ENCODE assay signal across 9 mouse cellular contexts in genomic region chr7:27378431-27378830, GRCm38 (mm10). TPM values are rescaled to one million over a fixed set of nuclear protein-coding genes. Genes with fewer than 3 reads are reported as not detected.
A peak's percentile ranks its signal among the peaks of the same experiment; 100 is the strongest.
DNase-seq lines count a peak whose midpoint lies in the region; ATAC-seq and TF ChIP-seq lines count a peak whose summit lies in the region.
"Had no signal": no experiment of that assay in that cellular context is flagged by ENCODE, and none has a peak within 500 bp of the region (broad histone marks: within the 10 kb centered on the region; RNA-seq: fewer than 3 reads in every experiment).

No protein-coding gene starts in this region.

- 20% methylated on average over 4 of the region's 4 CpGs for WGBS in heart, postnatal 0 days
- WGBS in limb, embryonic 14.5 days, result 17% methylated on average over 4 of the region's 4 CpGs
- 22% methylated on average over 4 of the region's 4 CpGs for WGBS in thymus, adult 2 months

- no peaks in the 10 kb centered on the region for H3K9me3 ChIP-seq in heart, postnatal 0 days (replicated peaks; ENCODE audit: control insufficient read depth, low read length)
- no peaks in the 10 kb centered on the region for H3K9me3 ChIP-seq in limb, embryonic 14.5 days (ENCODE audit: control insufficient read depth, low read length)

- H3K27ac ChIP-seq in heart, postnatal 0 days (ENCODE audit: low read depth), result no peak overlapping the region
- H3K27ac ChIP-seq in limb, embryonic 14.5 days (replicated peaks; ENCODE audit: low read depth, low read length), result no peak overlapping the region
- H3K27ac ChIP-seq in thymus, adult 2 months (ENCODE audit: control insufficient read depth, insufficient read depth, low read length), result no peak overlapping the region

- TF ChIP-seq POLR2A in limb, embryonic 14.5 days (IDR thresholded peaks at IDR 0.05; ENCODE audit: borderline replicate concordance, extremely low read depth, insufficient read depth, insufficient read length), result no peak
- no peak for TF ChIP-seq POLR2A in thymus, adult 2 months (IDR thresholded peaks at IDR 0.05; ENCODE audit: control insufficient read depth, extremely low read depth, insufficient read depth, low read length, poor library complexity)

- no peak overlapping the region for H3K4me3 ChIP-seq in heart, postnatal 0 days (ENCODE audit: low read depth, low read length)
- H3K4me3 ChIP-seq in limb, embryonic 14.5 days (replicated peaks; ENCODE audit: low read length), result no peak overlapping the region
- no peak overlapping the region for H3K4me3 ChIP-seq in thymus, adult 2 months (ENCODE audit: control insufficient read depth, insufficient read depth, low read length)

- H3K36me3 ChIP-seq in heart, postnatal 0 days (replicated peaks; ENCODE audit: control insufficient read depth, insufficient read depth, low read length), result no peaks in the 10 kb centered on the region
- H3K36me3 ChIP-seq in limb, embryonic 14.5 days (ENCODE audit: control insufficient read depth, insufficient read depth, low read length), result no peaks in the 10 kb centered on the region
- no peaks in the 10 kb centered on the region for H3K36me3 ChIP-seq in thymus, adult 2 months (ENCODE audit: control insufficient read depth, insufficient read depth, low read length)

- no peak for ATAC-seq in heart, postnatal 0 days (ENCODE audit: insufficient read depth, low read depth)
- no peak for ATAC-seq in limb, embryonic 14.5 days (ENCODE audit: low FRiP score, low read depth)
- no peak; the same call in 1 of the 2 replicates for ATAC-seq in megakaryocyte, adult 5-6 weeks (ENCODE audit: poor library complexity, severe bottlenecking)

- H3K4me1 ChIP-seq in heart, postnatal 0 days (ENCODE audit: control insufficient read depth, insufficient read depth), result no peaks in the 10 kb centered on the region
- no peaks in the 10 kb centered on the region for H3K4me1 ChIP-seq in limb, embryonic 14.5 days (ENCODE audit: control insufficient read depth, insufficient read depth, low read length)
- H3K4me1 ChIP-seq in thymus, adult 2 months (replicated peaks; ENCODE audit: control insufficient read depth, insufficient read depth, low read length), result no peaks in the 10 kb centered on the region

- peak; percentile 33; the same call in 1 of the 2 replicates for TF ChIP-seq CTCF in heart, postnatal 0 days (IDR thresholded peaks at IDR 0.05; ENCODE audit: low read depth)
- no peak for TF ChIP-seq CTCF in thymus, adult 2 months (IDR thresholded peaks at IDR 0.05; ENCODE audit: borderline replicate concordance, control insufficient read depth, extremely low read depth, insufficient read depth, low read length, poor library complexity)

- peaks cover 37% of the 10 kb centered on the region for H3K27me3 ChIP-seq in heart, postnatal 0 days (ENCODE audit: control insufficient read depth, insufficient read depth, low read length)
- H3K27me3 ChIP-seq in limb, embryonic 14.5 days (ENCODE audit: control insufficient read depth, insufficient read depth, low read length), result peaks cover 44% of the 10 kb centered on the region
- peaks cover 5% of the 10 kb centered on the region for H3K27me3 ChIP-seq in thymus, adult 2 months (ENCODE audit: control insufficient read depth, insufficient read depth, low read length)

- H3K9ac ChIP-seq in heart, postnatal 0 days (replicated peaks; ENCODE audit: low read depth, low read length), result no peak overlapping the region
- H3K9ac ChIP-seq in limb, embryonic 14.5 days (ENCODE audit: low read depth, low read length, severe bottlenecking), result no peak overlapping the region

- no peak for TF ChIP-seq EP300 in heart, postnatal 0 days (IDR thresholded peaks at IDR 0.05; ENCODE audit: low read depth)

- no peak overlapping the region for H3K4me2 ChIP-seq in heart, postnatal 0 days (ENCODE audit: low read depth, low read length)
- no peak overlapping the region for H3K4me2 ChIP-seq in limb, embryonic 14.5 days (replicated peaks; ENCODE audit: low read depth, low read length, severe bottlenecking)

- no peak for DNase-seq in heart, postnatal 0 days (ENCODE audit: low spot score)
- DNase-seq in heart, postnatal 4 days, result no peak
- DNase-seq in 416B (ENCODE audit: low read depth) (peak; percentile 64), R1 (ENCODE audit: low read depth, low spot score) (peak; percentile 88)
- peak; percentile 45 for DNase-seq in limb, embryonic 14.5 days (ENCODE audit: low spot score)
- no peak for DNase-seq in thymus, adult 2 months
- DNase-seq in urinary bladder, postnatal 25 days (ENCODE audit: low spot score), result no peak

RNA-seq across cellular contexts. Expression of gene Gm20479, which starts 21.2 kb away (rescaled TPM):
- 2.0 TPM in 1 of 2 replicates, not detected in the other for total RNA-seq in heart, postnatal 0 days (2014; rRNA removed; ENCODE audit: low replicate concordance)
- polyA plus RNA-seq in heart, postnatal 0 days (2015; fragmentation: Nextera tagmentation; extraction: Ambion mirVana), result 0.46 TPM in 1 of 2 replicates, not detected in the other
- total RNA-seq in heart, postnatal 4 days (2021), result 1 to 10 TPM in 1 of 2 experiments, not detected in 1; 3.7 TPM
- polyA plus RNA-seq in limb, embryonic 14.5 days (2012; rRNA removed), result 0.32 TPM in 1 of 2 replicates, not detected in the other
- polyA plus RNA-seq in limb, embryonic 14.5 days (2014; fragmentation: Nextera tagmentation; extraction: Ambion mirVana), result not detected in 2 replicates
- total RNA-seq in megakaryocyte, adult 5-6 weeks (2015), result not detected in 2 replicates
- not detected in 2 replicates for total RNA-seq in megakaryocyte, adult 5-6 weeks (2017)
- polyA plus RNA-seq in thymus, adult 2 months (2012; rRNA removed), result not detected in 2 replicates
- total RNA-seq: left cerebral cortex, postnatal 10 days had no signal

RNA-seq across cellular contexts. Expression of gene Shkbp1, which starts 22.6 kb away (rescaled TPM):
- 16.7 and 21.0 TPM in 2 replicates for total RNA-seq in heart, postnatal 0 days (2014; rRNA removed; ENCODE audit: low replicate concordance)
- polyA plus RNA-seq in heart, postnatal 0 days (2015; fragmentation: Nextera tagmentation; extraction: Ambion mirVana), result 14.2 and 18.3 TPM in 2 replicates
- total RNA-seq in heart, postnatal 4 days (2021), result 10 to 100 TPM; 18.4 to 19.8 TPM
- polyA plus RNA-seq in limb, embryonic 14.5 days (2012; rRNA removed), result 58.7 and 80.6 TPM in 2 replicates
- polyA plus RNA-seq in limb, embryonic 14.5 days (2014; fragmentation: Nextera tagmentation; extraction: Ambion mirVana), result 30.5 and 35.5 TPM in 2 replicates
- total RNA-seq in megakaryocyte, adult 5-6 weeks (2015), result 42.6 and 43.6 TPM in 2 replicates
- total RNA-seq in megakaryocyte, adult 5-6 weeks (2017), result 30.9 and 34.0 TPM in 2 replicates
- polyA plus RNA-seq in thymus, adult 2 months (2012; rRNA removed), result 203 and 206 TPM in 2 replicates

RNA-seq across cellular contexts. Expression of gene Ltbp4, which starts 40.9 kb away (rescaled TPM):
- 150 TPM in 2 replicates for total RNA-seq in heart, postnatal 0 days (2014; rRNA removed; ENCODE audit: low replicate concordance)
- 56.9 and 61.7 TPM in 2 replicates for polyA plus RNA-seq in heart, postnatal 0 days (2015; fragmentation: Nextera tagmentation; extraction: Ambion mirVana)
- 100 to 1,000 TPM; 238 to 255 TPM for total RNA-seq in heart, postnatal 4 days (2021)
- polyA plus RNA-seq in limb, embryonic 14.5 days (2012; rRNA removed), result 86.0 and 107 TPM in 2 replicates
- polyA plus RNA-seq in limb, embryonic 14.5 days (2014; fragmentation: Nextera tagmentation; extraction: Ambion mirVana), result 54.3 and 57.1 TPM in 2 replicates
- total RNA-seq in megakaryocyte, adult 5-6 weeks (2015), result not detected in 2 replicates
- not detected in 2 replicates for total RNA-seq in megakaryocyte, adult 5-6 weeks (2017)
- polyA plus RNA-seq in thymus, adult 2 months (2012; rRNA removed), result 48.3 and 77.5 TPM in 2 replicates

Comparison
In these comparisons a context has a peak if more than half of its experiments do, and no peak if none do; other contexts are left out.
1. DNase-seq: peak in 416B (single experiment), R1 (single experiment) and limb, embryonic 14.5 days (single experiment); none in heart, postnatal 0 days (single experiment), heart, postnatal 4 days (single experiment), thymus, adult 2 months (single experiment) and urinary bladder, postnatal 25 days (single experiment).
2. RNA of gene Ltbp4, which starts 40.9 kb away (total RNA-seq): 238 to 255 TPM in heart, postnatal 4 days and 150 TPM in heart, postnatal 0 days; not detected in megakaryocyte, adult 5-6 weeks; every median in the first group is over 100 times any median in the second.